Mouse (Mus musculus) spleen, adult 2 months (tissue): Measurements from ENCODE around the gene Fam168a. TPM values are rescaled to one million over a fixed set of nuclear protein-coding genes. Genes with fewer than 3 reads are reported as not detected.

Experiments used
- DNase-seq, 2 experiments: peaks; one replicate each; pipeline versions ENCODE4 v3.0.0 to v3.0.0-alpha.2; 2012 to 2021; ENCODE audit warnings: low spot score in 2 of 2, low read depth in 1 of 2
- H3K27ac ChIP-seq: fragments of 200-500 bp; 2 replicates; pipeline ENCODE4 v1.5.1; 2012; ENCODE audit warnings: low read length, inconsistent platforms; ENCODE audit not compliant: insufficient read depth
- H3K27me3 ChIP-seq: fragments of 200-500 bp; 2 replicates; pipeline ENCODE4 v1.6.1; 2012; ENCODE audit warnings: mild to moderate bottlenecking, moderate library complexity, low read length, inconsistent platforms; ENCODE audit not compliant: control insufficient read depth, insufficient read depth
- H3K36me3 ChIP-seq: fragments of 200-500 bp; 2 replicates; pipeline ENCODE4 v1.6.1; 2012; ENCODE audit warnings: mild to moderate bottlenecking, low read length, inconsistent platforms; ENCODE audit not compliant: control insufficient read depth, insufficient read depth
- H3K4me1 ChIP-seq: fragments of 200-500 bp; 2 replicates; pipeline ENCODE4 v1.6.1; 2011; ENCODE audit warnings: inconsistent platforms; ENCODE audit not compliant: control insufficient read depth, insufficient read depth, insufficient read length
- H3K4me3 ChIP-seq: fragments of 200-500 bp; 2 replicates; pipeline ENCODE4 v1.5.1; 2011; ENCODE audit warnings: mild to moderate bottlenecking, inconsistent platforms; ENCODE audit not compliant: insufficient read depth, insufficient read length; ENCODE audit errors: extremely low read depth
- CTCF ChIP-seq: fragments of 200-500 bp; IDR thresholded peaks from 2 replicates; pipeline ENCODE4 v1.5.1; 2011; ENCODE audit warnings: mild to moderate bottlenecking, inconsistent platforms; ENCODE audit not compliant: insufficient read depth, insufficient read length, insufficient replicate concordance; ENCODE audit errors: extremely low read depth
- POLR2A ChIP-seq: fragments of 200-500 bp; IDR thresholded peaks from 2 replicates; pipeline ENCODE4 v1.6.1; 2011; ENCODE audit warnings: low read depth, low read length, inconsistent platforms
- WGBS: fragments of 180-500 bp; shearing (Covaris S2); methylation state at CpG from one replicate; pipeline ENCODE4 v1.1.7; 2018; 5-methylcytosine and 5-hydroxymethylcytosine counted together
- polyA plus RNA-seq: library from polyadenylated mRNA; depleted of rRNA; stranded (reverse); fragments of >200 nt; gene quantifications from 2 replicates; pipeline ENCODE4 v1.2.3, GENCODE M21; 2012

Gene Fam168a
- polyA plus RNA-seq, 1 experiment, result 56.7 TPM

GRCm38 (mm10) chr7:100775810-100776209 is 69.4 kb downstream of the Fam168a start:
- TF ChIP-seq POLR2A (no peak), CTCF (no peak)
- no peak for DNase-seq
- WGBS, result 88% methylated on average over 1 of the region's 1 CpGs
- H3K27ac ChIP-seq, result no peak overlapping the region
- no peak overlapping the region for H3K4me3 ChIP-seq
- H3K4me1 ChIP-seq, result no peaks in the 10 kb centered on the region
- no peaks in the 10 kb centered on the region for H3K36me3 ChIP-seq
- H3K27me3 ChIP-seq, result no peaks in the 10 kb centered on the region

- H3K4me3 ChIP-seq, result no peak overlapping the region
- 49% methylated on average over 7 of the region's 7 CpGs for WGBS
Observed at GRCm38 (mm10) chr7:100780192-100780591, 73.8 kb downstream of the Fam168a start.

GRCm38 (mm10) chr7:100784650-100785049 is 78.2 kb downstream of the Fam168a start:
- Histone ChIP-seq H3K36me3 (no peaks in the 10 kb centered on the region; the same call in 1 of the 2 replicates), H3K4me1 (no peaks in the 10 kb centered on the region), H3K4me3 (no peak overlapping the region), H3K27ac (no peak overlapping the region), H3K27me3 (no peaks in the 10 kb centered on the region)
- TF ChIP-seq CTCF (no peak), POLR2A (no peak)
- DNase-seq, result no peak
- 90% methylated on average over 2 of the region's 2 CpGs for WGBS

More at GRCm38 (mm10) chr7:100780192-100780591, 73.8 kb downstream of the Fam168a start:
- Histone ChIP-seq H3K27me3 (no peaks in the 10 kb centered on the region), H3K4me1 (no peaks in the 10 kb centered on the region), H3K27ac (no peak overlapping the region), H3K36me3 (no peaks in the 10 kb centered on the region)
- TF ChIP-seq CTCF, result no peak
- no peak for TF ChIP-seq POLR2A
- DNase-seq, result no peak

GRCm38 (mm10) chr7:100785426-100785825 is 79.0 kb downstream of the Fam168a start:
- H3K27ac ChIP-seq, result no peak overlapping the region
- no peak overlapping the region for H3K4me3 ChIP-seq
- no peaks in the 10 kb centered on the region for H3K27me3 ChIP-seq
- DNase-seq, result no peak
- 91% methylated on average over 4 of the region's 4 CpGs for WGBS
- no peaks in the 10 kb centered on the region; the same call in 1 of the 2 replicates for H3K36me3 ChIP-seq
- TF ChIP-seq CTCF (no peak), POLR2A (no peak)
- no peaks in the 10 kb centered on the region for H3K4me1 ChIP-seq

- H3K27ac ChIP-seq, result no peak overlapping the region
- no peaks in the 10 kb centered on the region for H3K4me1 ChIP-seq
- no peak overlapping the region for H3K4me3 ChIP-seq
- 78% methylated on average over 1 of the region's 1 CpGs for WGBS
- H3K27me3 ChIP-seq, result no peaks in the 10 kb centered on the region
- H3K36me3 ChIP-seq, result no peaks in the 10 kb centered on the region; the same call in 1 of the 2 replicates
- DNase-seq, result no peak
- no peak for TF ChIP-seq CTCF
Observed at GRCm38 (mm10) chr7:100786078-100786477, 79.6 kb downstream of the Fam168a start.

GRCm38 (mm10) chr7:100788291-100788690 is 81.9 kb downstream of the Fam168a start:
- Histone ChIP-seq H3K36me3 (no peaks in the 10 kb centered on the region; the same call in 1 of the 2 replicates), H3K4me3 (no peak overlapping the region), H3K27me3 (no peaks in the 10 kb centered on the region), H3K4me1 (no peaks in the 10 kb centered on the region), H3K27ac (no peak overlapping the region)
- 95% methylated on average over 1 of the region's 1 CpGs for WGBS
- no peak for TF ChIP-seq POLR2A
- no peak for TF ChIP-seq CTCF
- DNase-seq, result no peak

GRCm38 (mm10) chr7:100798810-100799209 is 92.4 kb downstream of the Fam168a start:
- 42% methylated on average over 3 of the region's 3 CpGs for WGBS
- DNase-seq, result no peak
- Histone ChIP-seq H3K4me3 (no peak overlapping the region), H3K27ac (no peak overlapping the region), H3K27me3 (no peaks in the 10 kb centered on the region), H3K4me1 (no peaks in the 10 kb centered on the region), H3K36me3 (no peaks in the 10 kb centered on the region)
- TF ChIP-seq CTCF (no peak), POLR2A (no peak)

GRCm38 (mm10) chr7:100805391-100805790 is 99.0 kb downstream of the Fam168a start:
- Histone ChIP-seq H3K27ac (no peak overlapping the region), H3K4me1 (no peaks in the 10 kb centered on the region), H3K36me3 (no peaks in the 10 kb centered on the region), H3K27me3 (no peaks in the 10 kb centered on the region), H3K4me3 (no peak overlapping the region)
- 92% methylated on average over 2 of the region's 2 CpGs for WGBS
- TF ChIP-seq CTCF, result no peak
- TF ChIP-seq POLR2A, result no peak
- DNase-seq, result no peak
